Mouse (Mus musculus) adrenal gland, adult 8-10 months (tissue): ENCODE results near the gene Def6. TPM values are rescaled to one million over a fixed set of nuclear protein-coding genes. Genes with fewer than 3 reads are reported as not detected.

Experiments
- DNase-seq: peaks from one replicate; pipeline ENCODE4 v3.0.0; 2022
- total RNA-seq, 4 experiments: library from RNA; stranded (reverse); gene quantifications; 2 replicates each; pipeline ENCODE4 v1.2.4; 2022

Def6 gene
- total RNA-seq, 4 experiments from 2014 or later = 2.6 to 3.4 (median 3.2) TPM

- no peak for DNase-seq
These were observed 34.7 kb downstream of the Def6 start for GRCm38 (mm10) chr17:28242296-28242695.

DNA sequence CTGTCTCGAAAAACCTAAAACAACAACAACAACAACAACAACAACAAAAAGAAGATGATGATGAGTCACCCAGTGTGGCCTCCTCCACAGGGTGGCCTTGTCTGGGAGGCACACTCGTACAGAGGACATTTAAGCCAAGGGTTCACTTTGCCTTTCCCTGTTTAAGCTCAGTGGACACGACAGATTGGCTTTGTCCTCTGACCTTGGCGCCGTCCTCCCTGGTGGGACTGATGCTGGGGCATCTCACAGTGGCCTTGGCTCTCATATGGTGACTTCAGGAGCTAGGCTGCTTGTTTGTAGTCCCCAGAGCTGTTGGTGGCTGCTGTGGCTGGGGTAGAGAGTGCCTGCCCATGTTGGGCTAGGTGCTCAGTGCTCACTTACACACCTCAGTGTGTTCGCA is 36.6 kb downstream of the Def6 start:
- no peak for DNase-seq

GRCm38 (mm10) chr17:28244714-28245113 is 37.1 kb downstream of the Def6 start:
- DNase-seq = no peak

GRCm38 (mm10) chr17:28246640-28247039 is 39.1 kb downstream of the Def6 start:
- DNase-seq = no peak

DNA sequence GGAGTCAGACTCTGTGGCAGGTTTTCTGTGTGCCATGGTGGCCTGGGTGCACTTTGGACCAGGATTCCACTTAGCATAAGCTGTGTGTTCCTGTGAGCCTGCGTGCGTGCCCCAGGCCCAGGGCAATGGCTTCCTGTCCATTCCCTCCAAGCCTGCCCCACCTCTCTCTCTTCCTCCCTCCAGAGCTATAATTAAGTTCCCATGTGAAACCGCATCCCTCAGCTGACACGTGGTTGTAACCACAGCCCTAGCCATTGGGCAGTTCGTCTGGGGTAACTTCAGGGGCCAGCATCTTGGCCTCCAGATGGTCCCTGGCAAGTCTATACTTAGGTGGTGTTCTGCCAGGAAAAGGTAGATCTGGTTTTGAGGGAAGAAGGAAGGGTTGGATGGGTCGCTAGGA is 40.0 kb downstream of the Def6 start:
- DNase-seq = no peak

DNA sequence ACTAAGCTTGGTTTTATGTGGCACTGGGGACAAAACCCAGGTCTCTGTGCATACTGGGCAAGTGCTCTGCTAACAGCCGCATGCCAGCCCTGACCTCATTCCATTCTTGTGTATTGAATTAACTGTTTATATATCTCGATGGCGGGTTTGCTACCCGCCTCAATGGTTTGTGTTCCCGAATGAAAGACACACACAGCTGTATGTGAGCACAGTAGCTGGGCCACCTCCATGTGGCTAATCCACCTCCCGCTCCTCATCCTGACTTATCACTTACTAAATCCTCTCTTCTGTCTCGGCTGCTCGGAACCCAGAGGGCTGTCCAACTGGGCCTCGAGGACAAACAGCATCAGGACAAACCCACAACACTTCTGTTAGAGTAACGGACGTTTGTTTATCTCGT is 41.5 kb downstream of the Def6 start:
- DNase-seq = no peak

- no peak for DNase-seq
These were observed 44.2 kb downstream of the Def6 start for GRCm38 (mm10) chr17:28251579-28252280.

- no peak for DNase-seq
These were observed 44.7 kb downstream of the Def6 start for GRCm38 (mm10) chr17:28252281-28252648.

- DNase-seq = no peak
These were observed 45.6 kb downstream of the Def6 start for GRCm38 (mm10) chr17:28253216-28253615.

- DNase-seq = no peak
These were observed 47.2 kb downstream of the Def6 start for GRCm38 (mm10) chr17:28254804-28255203.

DNA sequence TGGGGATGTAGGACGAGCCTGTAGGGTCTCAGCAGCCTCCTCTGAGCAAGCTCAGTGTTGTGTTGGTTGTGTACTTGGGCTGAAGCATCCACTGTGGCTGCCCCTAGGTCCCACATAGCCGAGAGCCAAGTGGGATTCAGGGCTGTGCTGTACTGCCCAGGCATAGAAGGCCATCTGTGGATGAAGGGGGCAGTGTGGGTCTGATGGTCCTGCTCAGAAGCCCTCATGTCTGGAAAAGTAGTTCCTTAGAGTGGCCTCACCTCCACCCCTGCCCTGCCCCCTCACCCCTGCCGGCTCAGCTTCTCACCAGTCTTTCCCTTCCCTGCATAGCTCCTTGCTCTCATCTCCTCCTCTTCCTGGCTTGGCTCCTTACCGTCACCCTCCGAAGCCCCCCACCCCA is 48.1 kb downstream of the Def6 start:
- no peak for DNase-seq

- peak; percentile 51 for DNase-seq
These were observed 49.2 kb downstream of the Def6 start for GRCm38 (mm10) chr17:28256651-28257328.

GRCm38 (mm10) chr17:28258325-28258724 is 50.7 kb downstream of the Def6 start:
- DNase-seq = no peak

GRCm38 (mm10) chr17:28259890-28260542 is 52.4 kb downstream of the Def6 start:
- DNase-seq = no peak

GRCm38 (mm10) chr17:28260543-28260909 is 52.9 kb downstream of the Def6 start:
- no peak for DNase-seq

DNA sequence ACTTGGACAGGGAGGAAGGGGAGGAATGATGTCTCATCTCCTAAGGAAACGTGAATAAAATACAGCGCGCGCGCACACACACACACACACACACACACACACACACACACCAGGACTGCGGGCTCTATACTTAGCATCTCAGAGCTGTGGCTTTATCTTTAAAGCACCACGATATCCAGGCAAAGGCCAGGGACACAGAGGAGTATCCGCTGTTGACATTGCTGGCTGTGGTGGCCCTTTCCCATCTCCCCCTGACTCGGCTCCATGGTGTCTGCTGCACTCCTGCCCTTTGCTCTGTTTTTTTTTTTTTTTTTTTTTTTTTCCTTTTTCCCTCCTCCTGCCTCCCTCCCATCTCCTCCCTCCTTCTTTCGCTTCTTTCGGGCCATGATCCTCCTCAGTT is 54.2 kb downstream of the Def6 start:
- DNase-seq = no peak

GRCm38 (mm10) chr17:28263181-28263894 is 55.8 kb downstream of the Def6 start:
- DNase-seq = no peak

DNA sequence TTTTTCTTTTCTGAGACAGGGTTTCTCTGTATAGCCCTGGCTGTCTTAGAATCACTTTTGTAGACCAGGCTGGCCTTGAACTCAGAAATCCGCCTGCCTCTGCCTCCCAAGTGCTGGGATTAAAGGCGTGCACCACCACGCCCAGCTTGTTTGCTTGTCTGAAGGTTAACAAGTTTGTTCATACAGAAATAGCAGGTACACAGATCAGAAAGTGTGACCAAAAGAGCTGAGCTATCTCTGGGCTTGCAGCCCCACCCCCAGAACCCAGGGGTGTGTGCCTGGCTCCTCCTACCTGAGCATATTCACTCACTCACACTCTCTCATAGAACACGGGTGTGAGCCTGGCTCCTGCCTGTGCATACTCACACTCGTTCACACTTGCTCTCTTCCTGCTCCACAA is 59.7 kb downstream of the Def6 start:
- DNase-seq = no peak

DNA sequence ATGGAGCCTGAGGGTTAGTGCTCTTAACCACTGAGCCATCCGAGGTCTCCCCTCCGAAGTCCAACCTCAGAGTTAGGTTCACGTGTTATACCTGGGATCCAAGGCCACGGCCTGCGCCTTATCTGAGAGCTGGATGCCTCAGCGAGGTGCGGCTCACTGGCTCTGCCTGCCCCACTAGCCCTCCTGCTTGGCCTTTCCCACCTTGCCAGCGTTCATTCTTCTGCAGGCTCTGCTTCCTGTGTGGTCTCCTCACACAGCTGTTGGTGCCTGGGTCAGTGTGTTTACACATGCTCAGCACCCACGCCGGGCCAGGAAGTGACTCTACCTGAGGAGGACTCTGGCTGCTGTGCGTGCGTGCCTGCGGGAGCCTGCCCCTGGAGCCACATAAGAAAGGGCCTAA is 62.6 kb downstream of the Def6 start:
- DNase-seq = no peak

GRCm38 (mm10) chr17:28271537-28272266 is 64.1 kb downstream of the Def6 start:
- DNase-seq = no peak

DNA sequence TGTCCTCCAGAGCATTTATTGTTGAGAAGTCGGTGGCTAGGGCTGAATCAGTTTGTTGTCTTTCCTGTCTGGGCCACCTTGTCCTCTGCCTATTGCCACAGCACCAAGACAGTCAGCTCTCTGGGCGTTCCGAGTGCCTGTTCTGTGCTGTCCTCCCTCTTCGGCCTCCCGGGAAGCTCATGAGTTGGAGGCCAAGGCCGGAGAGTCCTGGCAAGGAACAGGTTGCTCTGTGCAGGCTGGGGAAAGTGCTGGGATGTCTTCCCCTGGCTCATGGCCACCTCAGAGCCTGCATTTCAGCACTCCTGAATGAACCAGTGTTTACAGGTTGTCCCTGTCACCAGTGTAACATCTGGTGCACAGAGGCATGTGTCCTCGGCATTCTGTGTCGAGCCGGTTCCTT is 64.7 kb downstream of the Def6 start:
- DNase-seq = peak; percentile 63

DNA sequence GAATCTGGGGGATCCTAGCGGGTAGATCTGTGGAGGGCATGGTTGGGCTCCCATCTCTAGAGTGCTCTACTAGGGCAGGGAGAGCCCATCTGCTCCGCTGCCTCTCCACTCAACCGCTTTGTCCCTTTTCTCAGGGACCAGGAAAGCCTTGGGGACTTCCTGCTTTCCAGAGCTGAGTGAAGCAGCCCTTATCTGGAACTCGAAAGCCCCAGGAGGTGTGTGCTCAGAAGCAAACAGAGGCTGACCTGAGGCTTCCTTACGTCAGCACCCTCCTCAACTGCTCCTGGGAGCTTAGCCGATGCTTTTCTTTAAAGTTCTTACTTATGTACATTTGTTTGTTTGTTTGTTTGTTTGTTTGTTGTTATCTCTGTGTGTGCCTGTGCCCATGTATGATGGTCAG is 65.3 kb downstream of the Def6 start:
- no peak for DNase-seq

DNA sequence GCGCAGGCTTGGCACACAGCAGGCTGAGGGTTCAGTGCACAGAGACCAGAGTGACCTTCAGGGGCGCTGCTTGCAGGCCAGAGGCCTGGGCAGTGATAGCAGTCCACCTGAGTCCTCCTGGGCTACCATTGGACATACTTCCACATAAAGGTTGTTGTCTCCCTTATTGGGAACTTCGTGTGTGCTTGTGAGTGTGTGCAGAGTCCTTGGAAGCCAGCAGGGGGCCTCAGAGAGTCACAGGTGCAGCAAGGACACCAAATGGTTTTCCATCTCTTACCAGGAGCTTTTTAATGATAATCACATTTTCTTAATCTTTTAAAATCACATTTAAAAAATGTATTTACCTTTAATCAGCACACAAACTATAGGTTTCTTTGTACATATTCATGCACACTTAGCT is 67.2 kb downstream of the Def6 start:
- no peak for DNase-seq
